Mouse (Mus musculus) gastrocnemius, postnatal 25 days (tissue): ENCODE measurements around the gene Lyrm4. TPM values are rescaled to one million over a fixed set of nuclear protein-coding genes. Genes with fewer than 3 reads are reported as not detected.

Experiments used
- DNase-seq: peaks from one replicate; pipeline ENCODE4 v3.0.0; 2022
- total RNA-seq, 2 experiments: library from RNA; stranded (reverse); gene quantifications; 1 replicate in 1 of 2; 2 replicates in 1 of 2; pipeline ENCODE4 v1.2.3; 2021

Lyrm4 gene
- total RNA-seq, 2 experiments from 2014 or later = 5.8 TPM

- peak; percentile 18 for DNase-seq
Observed at GRCm38 (mm10) chr13:36105591-36105990, 11.7 kb downstream of the Lyrm4 start.

GRCm38 (mm10) chr13:36096684-36097383, 20.5 kb downstream of the Lyrm4 start:
- no peak for DNase-seq

- no peak for DNase-seq
Observed at GRCm38 (mm10) chr13:36088168-36088567, 29.2 kb downstream of the Lyrm4 start.

GRCm38 (mm10) chr13:36087427-36087826, 29.9 kb downstream of the Lyrm4 start:
- DNase-seq = no peak

- DNase-seq = no peak
Observed at GRCm38 (mm10) chr13:36086608-36087391, 30.5 kb downstream of the Lyrm4 start.

GRCm38 (mm10) chr13:36085971-36086370, 31.4 kb downstream of the Lyrm4 start:
- no peak for DNase-seq

GRCm38 (mm10) chr13:36084701-36085100, 32.6 kb downstream of the Lyrm4 start:
- no peak for DNase-seq

GRCm38 (mm10) chr13:36081591-36081990, 35.7 kb downstream of the Lyrm4 start:
- no peak for DNase-seq

GRCm38 (mm10) chr13:36074484-36074883, 42.8 kb downstream of the Lyrm4 start:
- no peak for DNase-seq

- DNase-seq = no peak
Observed at GRCm38 (mm10) chr13:36066676-36067075, 50.6 kb downstream of the Lyrm4 start.

- no peak for DNase-seq
Observed at GRCm38 (mm10) chr13:36057489-36057888, 59.8 kb downstream of the Lyrm4 start.

- no peak for DNase-seq
Observed at GRCm38 (mm10) chr13:36056925-36057324, 60.4 kb downstream of the Lyrm4 start.

GRCm38 (mm10) chr13:36056509-36056908, 60.8 kb downstream of the Lyrm4 start:
- DNase-seq = no peak

GRCm38 (mm10) chr13:36035528-36035927, 81.8 kb downstream of the Lyrm4 start:
- DNase-seq = no peak

- DNase-seq = no peak
Observed at GRCm38 (mm10) chr13:36031959-36032358, 85.4 kb downstream of the Lyrm4 start.

- DNase-seq = no peak
Observed at GRCm38 (mm10) chr13:36019309-36020274, 97.7 kb downstream of the Lyrm4 start.

- DNase-seq = no peak
Observed at GRCm38 (mm10) chr13:36018017-36018416, 99.3 kb downstream of the Lyrm4 start.

GRCm38 (mm10) chr13:36015636-36016035, 101.7 kb downstream of the Lyrm4 start:
- no peak for DNase-seq

GRCm38 (mm10) chr13:36009981-36010380, 107.3 kb downstream of the Lyrm4 start:
- no peak for DNase-seq

- DNase-seq = no peak
Observed at GRCm38 (mm10) chr13:36000798-36001197, 116.5 kb downstream of the Lyrm4 start.

GRCm38 (mm10) chr13:35997606-35998005, 119.7 kb downstream of the Lyrm4 start:
- no peak for DNase-seq

- no peak for DNase-seq
Observed at GRCm38 (mm10) chr13:35995696-35996426, 121.5 kb downstream of the Lyrm4 start.
